Mouse (Mus musculus) brain, embryonic 14.5 days (tissue): ENCODE measurements at regions not wholly inside any gene's neighbourhood (a gene's known extent, or its start where the extent isn't known, plus 50 kb on each side); places are given as distances from the start of the nearest gene placed in this dataset.

Experiments
- CTCF ChIP-seq: fragments of 200-500 bp; IDR thresholded peaks from 2 replicates; pipeline ENCODE4 v1.5.1; 2012; ENCODE audit warnings: inconsistent platforms, mild to moderate bottlenecking, moderate library complexity, borderline replicate concordance; ENCODE audit not compliant: insufficient read depth, insufficient read length; ENCODE audit errors: extremely low read depth
- POLR2A ChIP-seq: fragments of 200-500 bp; IDR thresholded peaks from 2 replicates; pipeline ENCODE4 v1.6.1; 2012; ENCODE audit warnings: mild to moderate bottlenecking, inconsistent platforms, borderline replicate concordance; ENCODE audit not compliant: poor library complexity, insufficient read depth, insufficient read length, severe bottlenecking; ENCODE audit errors: extremely low read depth

DNA sequence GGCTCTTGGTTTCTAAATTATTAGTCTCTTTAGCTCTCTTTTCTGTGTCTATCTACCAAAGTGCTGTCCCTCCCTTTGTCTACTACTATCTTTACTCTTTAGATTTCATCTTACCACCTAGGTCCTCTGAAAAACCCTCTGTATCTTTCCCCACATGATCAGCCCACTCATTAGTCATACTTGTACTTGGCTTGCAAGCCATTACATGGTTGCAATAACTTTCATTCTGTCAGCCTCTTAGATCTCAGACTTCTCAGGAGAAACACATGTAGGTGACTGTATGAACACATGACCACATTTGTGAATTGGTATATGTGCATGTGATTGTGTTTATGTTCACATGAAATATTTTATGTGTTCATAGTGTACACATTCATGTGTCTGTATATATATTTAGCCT is 83.3 kb upstream of the Agbl1 start:
- no peak for TF ChIP-seq POLR2A
- TF ChIP-seq CTCF: no peak
